Mouse (Mus musculus): ENCODE results near the gene Serpina11.

- TF ChIP-seq POLR2AphosphoS2 (IDR thresholded peaks at IDR 0.05; ENCODE audit: insufficient read length, low read depth) (no peak), MYOG (IDR thresholded peaks at IDR 0.05; ENCODE audit: control insufficient read depth in 1 of 3, insufficient read depth in 1 of 3, insufficient read length in 2 of 3, low read depth in 2 of 3) (no peak), REST (IDR thresholded peaks at IDR 0.05; ENCODE audit: insufficient read depth, insufficient read length) (no peak), POLR2A (IDR thresholded peaks at IDR 0.05; ENCODE audit: insufficient read length, low read depth) (no peak), SRF (IDR thresholded peaks at IDR 0.05; ENCODE audit: control insufficient read depth, insufficient read length, low read depth) (no peak), USF1 (IDR thresholded peaks at IDR 0.05; ENCODE audit: low read depth) (no peak), CEBPB (IDR thresholded peaks at IDR 0.05; ENCODE audit: insufficient read depth, poor library complexity, severe bottlenecking) (no peak), E2F4 (IDR thresholded peaks at IDR 0.05; ENCODE audit: insufficient read depth) (no peak)
These were observed 14.9 kb upstream of the Serpina11 start for GRCm38 (mm10) chr12:104004689-104005088.

Measured in myocyte (in vitro differentiated cells).